Mouse (Mus musculus) fibroblast of lung, adult 2 months (primary cell): ENCODE measurements at regions not wholly inside any gene's neighbourhood (a gene's known extent, or its start where the extent isn't known, plus 50 kb on each side); places are given as distances from the start of the nearest gene placed in this dataset.

ENCODE experiments used
- DNase-seq: peaks from one replicate; pipeline ENCODE4 v3.0.0-alpha.2; 2011; ENCODE audit warnings: low read depth

DNA sequence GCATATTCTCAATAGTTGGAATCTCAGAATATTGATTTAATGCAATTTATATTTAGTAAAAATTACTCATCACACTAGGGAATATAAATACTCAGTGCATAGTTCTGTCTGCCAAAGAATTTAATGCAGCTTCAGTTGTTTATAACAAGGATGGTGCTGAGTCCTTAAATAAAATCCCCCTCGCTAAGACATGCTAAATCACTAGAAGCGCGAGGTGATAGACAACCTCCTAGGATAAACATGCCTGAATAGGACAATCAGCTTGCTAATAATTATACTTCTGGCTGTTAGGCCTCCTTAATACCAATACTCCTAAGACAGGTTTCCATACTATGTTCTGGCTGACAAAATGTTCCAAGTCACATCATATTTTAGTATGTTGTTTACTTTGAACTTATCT lies 3650.0 kb downstream of the 9330182O14Rik start:
- DNase-seq: no peak

GRCm38 (mm10) chr15:43803342-43803741 lies 3669.2 kb downstream of the 9330182O14Rik start:
- DNase-seq: no peak
